Mouse (Mus musculus) lung, adult 2 months (tissue): ENCODE results near the gene P3h4. TPM values are rescaled to one million over a fixed set of nuclear protein-coding genes. Genes with fewer than 3 reads are reported as not detected.

Experiments used
- DNase-seq: peaks from one replicate; pipeline ENCODE4 v3.0.0; 2022
- H3K4me1 ChIP-seq: fragments of 200-500 bp; 2 replicates; pipeline ENCODE4 v1.6.1; 2011; ENCODE audit warnings: low read length; ENCODE audit not compliant: control insufficient read depth, insufficient read depth
- H3K4me3 ChIP-seq: fragments of 200-500 bp; replicated peaks from 2 replicates; pipeline ENCODE3; 2011; ENCODE audit warnings: low read depth, mild to moderate bottlenecking, control low read depth, low read length; ENCODE audit errors: extremely low read depth
- CTCF ChIP-seq: fragments of 200-500 bp; IDR thresholded peaks from 2 replicates; pipeline ENCODE4 v1.5.1; 2011; ENCODE audit warnings: mild to moderate bottlenecking, low read length, control low read depth; ENCODE audit not compliant: insufficient read depth
- POLR2A ChIP-seq: fragments of 200-500 bp; IDR thresholded peaks from 2 replicates; pipeline ENCODE4 v1.6.1; 2011; ENCODE audit warnings: low read depth, mild to moderate bottlenecking, control low read depth, low read length, borderline replicate concordance; ENCODE audit errors: extremely low read depth
- WGBS: fragments of 180-500 bp; shearing (Covaris S2); methylation state at CpG from one replicate; pipeline ENCODE4 v1.1.7; 2018; 5-methylcytosine and 5-hydroxymethylcytosine counted together
- polyA plus RNA-seq: library from polyadenylated mRNA; depleted of rRNA; stranded (reverse); fragments of >200 nt; gene quantifications from 2 replicates; pipeline ENCODE4 v1.2.3, GENCODE M21; 2012

The P3h4 gene
- polyA plus RNA-seq, 1 experiment = 40.6 TPM

DNA sequence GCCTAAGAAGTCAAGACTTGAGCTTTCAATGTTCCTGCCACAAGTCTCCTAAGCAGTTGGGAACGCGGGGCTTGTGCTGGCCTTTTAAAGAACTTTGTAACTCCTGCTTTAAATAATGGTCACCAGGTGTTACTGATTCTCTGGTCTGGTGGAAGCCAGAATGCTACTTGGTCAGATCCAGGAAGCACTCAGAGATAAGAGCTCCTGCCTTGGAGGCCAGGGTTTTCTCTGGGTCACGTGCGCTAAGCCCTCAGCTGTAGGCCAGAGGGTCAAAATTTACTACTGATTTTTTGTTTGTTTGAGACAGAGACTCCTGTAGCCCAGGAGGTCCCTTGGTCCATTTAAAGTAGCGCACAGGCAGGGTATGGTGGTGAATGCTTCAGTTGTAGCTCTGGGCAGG, 17.4 kb upstream of the P3h4 start:
- 79% methylated on average over 5 of the region's 5 CpGs for WGBS
- DNase-seq = no peak
- Histone ChIP-seq H3K4me1 (no peaks in the 10 kb centered on the region), H3K4me3 (no peak overlapping the region)
- TF ChIP-seq CTCF (no peak), POLR2A (no peak)

DNA sequence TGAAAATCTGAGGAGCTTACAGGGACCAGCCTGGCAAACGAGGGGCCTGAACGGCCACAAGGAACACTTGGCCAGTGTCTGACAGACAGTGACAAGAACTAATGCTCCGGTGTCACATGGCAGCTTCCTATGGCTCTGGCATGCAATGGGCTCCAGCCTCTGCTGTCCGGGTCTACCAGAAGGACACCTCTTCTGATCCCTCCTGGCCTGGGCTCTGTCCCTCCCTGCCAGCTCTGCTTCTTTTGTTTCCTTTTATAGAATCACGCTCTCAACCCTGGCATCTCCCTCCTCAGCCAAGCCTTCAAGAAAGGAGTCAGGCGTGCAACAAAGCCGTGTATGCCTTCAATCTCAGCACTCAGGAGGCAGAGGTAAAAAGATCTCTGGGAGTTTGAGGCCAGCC, 15.4 kb upstream of the P3h4 start:
- H3K4me3 ChIP-seq = no peak overlapping the region
- WGBS = 73% methylated on average over 7 of the region's 7 CpGs
- TF ChIP-seq POLR2A (no peak), CTCF (no peak)
- DNase-seq = no peak
- no peaks in the 10 kb centered on the region for H3K4me1 ChIP-seq

DNA sequence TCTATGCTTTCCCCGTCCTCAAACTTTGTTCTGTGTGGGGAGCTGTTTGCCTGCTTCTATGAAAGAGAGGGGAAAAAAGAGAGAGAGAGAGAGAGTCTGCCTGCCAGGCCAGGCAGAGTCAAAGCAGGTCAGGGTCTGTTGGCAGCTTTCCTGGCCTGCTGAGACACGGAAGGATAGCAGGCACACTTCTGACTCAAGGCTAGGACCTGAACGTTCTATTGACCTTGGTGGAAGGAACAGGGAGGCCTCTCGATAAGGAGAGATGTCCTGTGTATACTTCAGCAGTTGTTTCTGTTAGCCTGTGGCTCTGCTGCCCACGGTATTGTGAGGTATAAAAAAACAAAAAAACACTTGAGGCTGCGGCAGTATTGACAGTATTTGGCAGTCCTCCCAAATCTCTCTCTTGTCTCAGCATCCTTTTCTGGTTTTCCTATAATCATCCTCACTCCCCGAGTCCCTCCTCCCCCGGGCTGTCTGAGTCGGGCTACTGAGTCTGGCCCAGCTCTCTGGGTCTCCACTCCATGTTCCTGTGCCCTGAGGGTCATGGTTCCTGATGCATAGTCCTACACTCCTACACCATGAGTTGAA, 14.1 kb upstream of the P3h4 start:
- no peaks in the 10 kb centered on the region for H3K4me1 ChIP-seq
- no peak overlapping the region for H3K4me3 ChIP-seq
- WGBS = 36% methylated on average over 9 of the region's 9 CpGs
- no peak for DNase-seq
- TF ChIP-seq POLR2A (no peak), CTCF (no peak)

DNA sequence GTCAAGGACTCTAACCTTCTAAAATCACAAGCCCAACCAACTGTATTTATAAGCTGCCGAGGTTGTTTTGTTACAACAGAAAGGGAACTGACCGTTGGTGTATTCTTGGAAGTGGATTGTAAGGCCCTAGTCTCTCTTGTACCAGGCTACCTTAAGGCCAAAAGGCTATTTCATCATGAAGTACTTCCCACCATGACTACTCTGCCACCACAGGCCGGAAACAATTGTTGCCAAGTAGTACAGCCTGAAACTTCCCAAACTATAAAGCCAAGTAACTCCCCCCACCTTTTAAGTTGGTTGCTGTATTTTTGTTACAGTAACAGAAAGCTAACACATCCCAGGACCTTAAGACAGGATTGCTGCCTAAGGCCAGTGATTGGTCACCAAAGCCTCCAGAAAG, 12.2 kb upstream of the P3h4 start:
- H3K4me1 ChIP-seq = no peaks in the 10 kb centered on the region
- H3K4me3 ChIP-seq = no peak overlapping the region
- DNase-seq = no peak
- WGBS = 65% methylated on average over 3 of the region's 3 CpGs
- TF ChIP-seq POLR2A (no peak), CTCF (no peak)

DNA sequence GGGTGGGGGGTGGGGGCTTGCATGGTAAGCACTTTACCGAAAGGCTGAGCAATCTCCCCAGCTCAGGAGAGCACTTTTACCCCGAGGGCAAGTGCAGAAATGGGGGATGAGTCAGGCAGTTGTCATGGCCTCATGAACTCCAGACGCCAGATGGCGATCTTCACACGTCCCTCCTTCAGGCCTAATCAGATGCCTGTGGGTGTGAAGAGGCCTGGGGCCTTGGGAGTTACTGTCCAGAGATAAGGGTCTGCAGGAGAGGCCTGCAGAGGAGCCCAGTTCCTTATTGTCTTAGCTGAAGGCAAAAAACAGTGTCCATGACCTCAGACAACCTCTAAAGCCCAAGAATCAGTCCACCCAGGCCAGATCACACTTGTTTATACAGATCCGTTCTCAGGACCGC, 11.2 kb upstream of the P3h4 start:
- Histone ChIP-seq H3K4me3 (no peak overlapping the region), H3K4me1 (no peaks in the 10 kb centered on the region)
- WGBS = 27% methylated on average over 7 of the region's 7 CpGs
- DNase-seq = peak; percentile 71
- no peak for TF ChIP-seq POLR2A
- TF ChIP-seq CTCF = peak; percentile 84

GRCm38 (mm10) chr11:100423836-100424235, 9.2 kb upstream of the P3h4 start:
- TF ChIP-seq CTCF (no peak), POLR2A (no peak)
- H3K4me1 ChIP-seq = no peaks in the 10 kb centered on the region
- no peak for DNase-seq
- H3K4me3 ChIP-seq = no peak overlapping the region
- 88% methylated on average over 7 of the region's 7 CpGs for WGBS

DNA sequence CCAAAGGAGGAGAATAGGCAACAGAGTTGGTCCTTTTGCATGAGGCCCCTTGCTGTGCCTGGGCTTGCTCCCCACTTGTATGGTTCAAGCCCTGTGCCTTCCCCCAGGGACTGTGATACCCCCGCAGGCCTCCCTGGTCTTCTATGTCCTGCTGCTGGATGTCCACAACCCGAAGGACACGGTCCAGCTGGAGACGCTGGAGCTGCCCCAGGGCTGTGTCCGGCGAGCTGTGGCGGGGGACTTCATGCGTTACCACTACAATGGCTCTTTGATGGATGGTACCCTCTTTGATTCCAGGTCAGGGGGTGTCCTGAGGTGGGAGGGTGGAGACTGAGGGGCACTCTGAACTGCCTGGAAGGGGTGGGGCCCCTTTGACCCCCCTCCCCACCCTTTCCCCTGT, 6.9 kb upstream of the P3h4 start:
- WGBS = 80% methylated on average over 8 of the region's 8 CpGs
- Histone ChIP-seq H3K4me1 (no peaks in the 10 kb centered on the region), H3K4me3 (no peak overlapping the region)
- DNase-seq = no peak
- no peak for TF ChIP-seq POLR2A
- no peak for TF ChIP-seq CTCF

DNA sequence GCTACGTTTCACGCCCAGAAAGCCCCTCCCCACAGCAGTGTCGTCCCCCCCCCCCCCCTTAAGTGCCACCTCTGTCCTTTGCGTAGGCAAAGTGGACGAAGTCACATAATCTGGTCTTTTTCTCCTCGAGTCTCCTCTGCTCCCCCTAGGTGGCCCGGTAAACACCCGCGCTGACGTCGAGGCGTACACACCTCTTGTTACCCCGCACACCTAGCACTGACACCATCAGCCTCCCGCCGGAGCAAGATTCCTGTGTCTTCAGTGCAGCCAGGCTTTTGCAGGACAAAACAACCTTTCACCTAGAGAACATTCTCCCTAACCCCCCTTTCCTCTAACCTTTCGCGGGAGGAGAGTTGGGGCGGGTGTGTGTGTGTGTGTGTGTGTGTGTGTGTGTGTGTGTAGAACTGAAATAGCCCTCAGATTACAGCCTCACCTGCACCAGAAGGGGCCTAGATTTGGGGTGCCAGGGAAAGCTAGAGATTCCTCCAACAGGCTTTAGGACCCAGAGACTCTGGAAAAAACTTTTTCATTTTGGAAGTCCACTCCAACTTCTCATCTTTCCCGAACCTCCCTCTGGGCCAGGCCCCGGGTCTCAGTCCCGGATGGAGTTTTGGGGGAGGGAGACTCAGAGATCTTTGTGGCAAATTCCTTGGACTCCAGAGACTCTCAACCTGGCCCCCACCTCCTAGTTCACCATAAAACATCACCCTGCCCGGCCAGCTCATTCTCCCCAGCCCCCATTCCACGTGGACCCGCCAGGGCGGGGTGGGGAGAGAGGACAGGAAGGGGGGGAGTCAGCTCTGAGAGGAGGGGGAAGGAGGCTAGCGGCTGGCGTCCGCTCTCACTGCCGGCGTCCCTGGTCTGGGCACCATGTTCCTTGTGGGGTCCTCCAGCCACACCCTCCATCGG, 532 bp upstream of the P3h4 start, which contains the start of gene Fkbp10:
Fkbp10 (plus strand) TSS at position 784 of the 909 bp plus-strand sequence.
- 1% methylated on average over 31 of the region's 31 CpGs for WGBS
- TF ChIP-seq CTCF (no peak), POLR2A (no peak)
- peak within 1 kb of the TSS; percentile 62 for H3K4me3 ChIP-seq
- peak; percentile 46 for DNase-seq
- peaks cover 2% of the 10 kb centered on the region; the same call in 1 of the 2 replicates for H3K4me1 ChIP-seq

DNA sequence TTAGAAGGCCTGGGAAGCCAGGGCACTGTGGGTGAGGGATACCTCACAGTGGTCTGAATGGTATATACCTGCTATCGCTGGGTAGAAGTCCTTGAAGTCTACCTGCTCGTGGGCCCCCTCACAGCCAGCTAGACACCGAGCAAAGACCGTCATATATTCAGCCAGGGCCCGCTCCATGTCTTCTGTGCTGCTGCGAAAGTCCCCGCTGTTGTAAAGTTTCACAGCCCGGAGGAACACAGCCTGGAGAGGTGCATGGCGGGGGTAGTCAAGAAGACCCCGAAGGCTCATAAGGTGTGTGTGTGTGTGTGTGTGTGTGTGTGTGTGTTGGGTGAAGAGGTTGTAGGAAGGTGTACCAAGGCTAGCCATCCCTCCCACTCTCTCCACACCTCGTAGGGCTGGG, 1.1 kb downstream of the P3h4 start:
- 73% methylated on average over 11 of the region's 11 CpGs for WGBS
- TF ChIP-seq POLR2A (no peak), CTCF (no peak)
- peaks cover 2% of the 10 kb centered on the region; the same call in 1 of the 2 replicates for H3K4me1 ChIP-seq
- peak overlapping the region; percentile 62 for H3K4me3 ChIP-seq
- DNase-seq = no peak
